Mouse (Mus musculus): ENCODE data around the gene Rnf20. TPM values are rescaled to one million over a fixed set of nuclear protein-coding genes. Genes with fewer than 3 reads are reported as not detected.

Gene Rnf20
- polyA plus RNA-seq, 2 experiments, result 54.3 to 54.5 TPM

DNA sequence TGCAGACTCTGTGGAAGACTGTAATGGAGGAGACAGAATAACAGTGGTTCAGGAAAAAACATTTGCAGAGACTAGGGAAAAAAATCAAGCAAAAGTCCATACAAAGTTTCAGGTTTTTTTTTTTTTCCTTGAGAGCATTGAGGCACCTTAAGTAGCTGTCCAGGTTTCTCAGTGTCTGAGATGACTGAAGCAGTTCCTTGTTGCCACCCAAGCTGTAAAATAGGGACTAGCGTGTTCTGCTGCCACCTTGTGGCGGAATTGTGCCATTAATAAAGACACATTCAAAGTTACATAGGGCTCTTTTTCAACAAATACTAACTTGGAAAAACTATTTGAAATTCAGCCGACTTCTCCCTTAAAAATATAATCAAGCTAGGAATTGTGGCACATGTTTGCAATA is 4.8 kb upstream of the Rnf20 start:
- Histone ChIP-seq H3K27me3 (ENCODE audit: control insufficient read depth, insufficient read depth, low read length) (no peaks in the 10 kb centered on the region), H3K4me3 (replicated peaks; ENCODE audit: low read length) (no peak overlapping the region), H3K4me1 (ENCODE audit: control insufficient read depth, insufficient read depth, low read length) (0 out of 2 replicates have a peak, but pooled peaks cover 2% of the 10 kb centered on the region), H3K4me2 (replicated peaks; ENCODE audit: low read depth, low read length, severe bottlenecking) (no peak overlapping the region), H3K9me3 (ENCODE audit: control insufficient read depth, low read length) (no peaks in the 10 kb centered on the region), H3K36me3 (ENCODE audit: control insufficient read depth, insufficient read depth, low read length) (no peaks in the 10 kb centered on the region), H3K9ac (ENCODE audit: low read depth, low read length, severe bottlenecking) (no peak overlapping the region), H3K27ac (replicated peaks; ENCODE audit: low read depth, low read length) (no peak overlapping the region)
- DNase-seq (ENCODE audit: low spot score) (peak; percentile 79), ATAC-seq (ENCODE audit: low FRiP score, low read depth) (no peak)
- WGBS, result 3% methylated on average over 3 of the region's 3 CpGs
- TF ChIP-seq POLR2A (IDR thresholded peaks at IDR 0.05; ENCODE audit: borderline replicate concordance, extremely low read depth, insufficient read depth, insufficient read length), result no peak

GRCm38 (mm10) chr4:49628941-49629340 is 2.9 kb upstream of the Rnf20 start:
- H3K4me2 ChIP-seq (replicated peaks; ENCODE audit: low read depth, low read length, severe bottlenecking), result no peak overlapping the region
- H3K36me3 ChIP-seq (ENCODE audit: control insufficient read depth, insufficient read depth, low read length), result no peaks in the 10 kb centered on the region; the same call in 1 of the 2 replicates
- H3K4me1 ChIP-seq (ENCODE audit: control insufficient read depth, insufficient read depth, low read length), result peaks cover 6% of the 10 kb centered on the region; the same call in 1 of the 2 replicates
- 75% methylated on average over 5 of the region's 5 CpGs for WGBS
- no peak overlapping the region for H3K4me3 ChIP-seq (replicated peaks; ENCODE audit: low read length)
- no peak for ATAC-seq (ENCODE audit: low FRiP score, low read depth)
- TF ChIP-seq POLR2A (IDR thresholded peaks at IDR 0.05; ENCODE audit: borderline replicate concordance, extremely low read depth, insufficient read depth, insufficient read length), result no peak
- no peak for DNase-seq (ENCODE audit: low spot score)
- no peak overlapping the region for H3K27ac ChIP-seq (replicated peaks; ENCODE audit: low read depth, low read length)
- H3K9ac ChIP-seq (ENCODE audit: low read depth, low read length, severe bottlenecking), result no peak overlapping the region
- H3K27me3 ChIP-seq (ENCODE audit: control insufficient read depth, insufficient read depth, low read length), result no peaks in the 10 kb centered on the region
- no peaks in the 10 kb centered on the region for H3K9me3 ChIP-seq (ENCODE audit: control insufficient read depth, low read length)

GRCm38 (mm10) chr4:49632139-49632481 is 304 bp downstream of the Rnf20 start:
- Histone ChIP-seq H3K36me3 (ENCODE audit: control insufficient read depth, insufficient read depth, low read length) (peaks cover 28% of the 10 kb centered on the region), H3K27ac (replicated peaks; ENCODE audit: low read depth, low read length) (peak overlapping the region; percentile 86), H3K27me3 (ENCODE audit: control insufficient read depth, insufficient read depth, low read length) (no peaks in the 10 kb centered on the region), H3K4me1 (ENCODE audit: control insufficient read depth, insufficient read depth, low read length) (peaks cover 6% of the 10 kb centered on the region; the same call in 1 of the 2 replicates), H3K9ac (ENCODE audit: low read depth, low read length, severe bottlenecking) (peak overlapping the region; percentile 76), H3K4me3 (replicated peaks; ENCODE audit: low read length) (peak overlapping the region; percentile 63), H3K4me2 (replicated peaks; ENCODE audit: low read depth, low read length, severe bottlenecking) (peak overlapping the region; percentile 54), H3K9me3 (ENCODE audit: control insufficient read depth, low read length) (no peaks in the 10 kb centered on the region)
- no peak for TF ChIP-seq POLR2A (IDR thresholded peaks at IDR 0.05; ENCODE audit: borderline replicate concordance, extremely low read depth, insufficient read depth, insufficient read length)
- peak; percentile 58 for ATAC-seq (ENCODE audit: low FRiP score, low read depth)
- WGBS, result under 1% methylated on average over 30 of the region's 30 CpGs
- DNase-seq (ENCODE audit: low spot score), result no peak

DNA sequence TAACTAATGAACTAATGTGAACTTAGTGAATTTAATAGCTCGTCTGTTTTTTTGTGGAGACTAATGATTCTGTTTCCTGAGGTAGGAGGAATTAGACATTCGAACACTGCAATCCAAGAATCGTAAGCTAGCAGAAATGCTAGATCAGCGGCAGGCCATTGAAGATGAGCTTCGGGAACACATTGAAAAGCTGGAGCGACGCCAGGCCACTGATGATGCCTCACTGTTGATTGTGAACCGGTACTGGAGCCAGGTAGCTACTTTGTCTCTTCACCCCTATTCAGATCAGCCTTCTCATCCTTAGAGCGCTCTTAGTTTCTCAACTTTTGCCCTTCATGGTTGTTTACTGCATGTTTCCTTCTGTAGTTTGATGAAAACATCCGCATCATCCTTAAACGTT is 6.0 kb downstream of the Rnf20 start:
- H3K36me3 ChIP-seq (ENCODE audit: control insufficient read depth, insufficient read depth, low read length), result peaks cover 71% of the 10 kb centered on the region
- WGBS, result 92% methylated on average over 11 of the region's 11 CpGs
- no peak for DNase-seq (ENCODE audit: low spot score)

GRCm38 (mm10) chr4:49639913-49640312 is 8.1 kb downstream of the Rnf20 start:
- H3K36me3 ChIP-seq (ENCODE audit: control insufficient read depth, insufficient read depth, low read length), result peaks cover 82% of the 10 kb centered on the region
- ATAC-seq (ENCODE audit: low FRiP score, low read depth) (no peak), DNase-seq (ENCODE audit: low spot score) (no peak)
- H3K9ac ChIP-seq (ENCODE audit: low read depth, low read length, severe bottlenecking), result no peak overlapping the region
- no peaks in the 10 kb centered on the region for H3K9me3 ChIP-seq (ENCODE audit: control insufficient read depth, low read length)
- no peaks in the 10 kb centered on the region for H3K4me1 ChIP-seq (ENCODE audit: control insufficient read depth, insufficient read depth, low read length)
- no peak overlapping the region for H3K27ac ChIP-seq (replicated peaks; ENCODE audit: low read depth, low read length)
- no peak for TF ChIP-seq POLR2A (IDR thresholded peaks at IDR 0.05; ENCODE audit: borderline replicate concordance, extremely low read depth, insufficient read depth, insufficient read length)
- H3K27me3 ChIP-seq (ENCODE audit: control insufficient read depth, insufficient read depth, low read length), result no peaks in the 10 kb centered on the region
- H3K4me3 ChIP-seq (replicated peaks; ENCODE audit: low read length), result no peak overlapping the region
- H3K4me2 ChIP-seq (replicated peaks; ENCODE audit: low read depth, low read length, severe bottlenecking), result no peak overlapping the region
- 74% methylated on average over 2 of the region's 2 CpGs for WGBS

More for the DNA sequence above, 6.0 kb downstream of the Rnf20 start:
- Histone ChIP-seq H3K4me2 (replicated peaks; ENCODE audit: low read depth, low read length, severe bottlenecking) (no peak overlapping the region), H3K27me3 (ENCODE audit: control insufficient read depth, insufficient read depth, low read length) (no peaks in the 10 kb centered on the region), H3K9ac (ENCODE audit: low read depth, low read length, severe bottlenecking) (no peak overlapping the region), H3K27ac (replicated peaks; ENCODE audit: low read depth, low read length) (no peak overlapping the region), H3K4me3 (replicated peaks; ENCODE audit: low read length) (no peak overlapping the region), H3K9me3 (ENCODE audit: control insufficient read depth, low read length) (no peaks in the 10 kb centered on the region), H3K4me1 (ENCODE audit: control insufficient read depth, insufficient read depth, low read length) (peaks cover 4% of the 10 kb centered on the region; the same call in 1 of the 2 replicates)
- ATAC-seq (ENCODE audit: low FRiP score, low read depth), result no peak
- no peak for TF ChIP-seq POLR2A (IDR thresholded peaks at IDR 0.05; ENCODE audit: borderline replicate concordance, extremely low read depth, insufficient read depth, insufficient read length)

DNA sequence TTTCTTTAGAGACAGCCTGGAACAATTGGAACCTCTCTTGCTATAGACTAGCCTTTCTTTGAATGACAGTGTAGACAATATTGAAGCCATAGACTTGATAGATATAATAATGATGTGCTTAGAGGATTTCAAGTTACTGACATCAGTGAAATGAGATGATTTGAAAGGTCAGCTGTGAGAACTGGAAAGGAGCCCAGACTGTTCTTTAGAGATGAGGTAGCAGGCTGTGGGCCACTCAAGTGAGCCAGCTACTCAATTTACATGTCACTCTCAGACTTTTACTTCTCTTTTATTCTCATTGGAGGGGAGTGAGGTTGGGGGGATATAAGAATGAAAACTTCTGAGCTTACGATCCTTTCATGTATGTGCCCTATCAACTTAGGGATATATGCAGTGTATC is 27.6 kb downstream of the Rnf20 start:
- no peaks in the 10 kb centered on the region for H3K4me1 ChIP-seq (ENCODE audit: control insufficient read depth, insufficient read depth, low read length)
- H3K4me3 ChIP-seq (replicated peaks; ENCODE audit: low read length), result no peak overlapping the region
- H3K4me2 ChIP-seq (replicated peaks; ENCODE audit: low read depth, low read length, severe bottlenecking), result no peak overlapping the region
- H3K9ac ChIP-seq (ENCODE audit: low read depth, low read length, severe bottlenecking), result no peak overlapping the region
- no peak overlapping the region for H3K27ac ChIP-seq (replicated peaks; ENCODE audit: low read depth, low read length)
- no peaks in the 10 kb centered on the region for H3K27me3 ChIP-seq (ENCODE audit: control insufficient read depth, insufficient read depth, low read length)
- ATAC-seq (ENCODE audit: low FRiP score, low read depth) (no peak), DNase-seq (ENCODE audit: low spot score) (peak; percentile 21)
- no peak for TF ChIP-seq POLR2A (IDR thresholded peaks at IDR 0.05; ENCODE audit: borderline replicate concordance, extremely low read depth, insufficient read depth, insufficient read length)
- 100% methylated on average over 1 of the region's 1 CpGs for WGBS
- no peaks in the 10 kb centered on the region for H3K9me3 ChIP-seq (ENCODE audit: control insufficient read depth, low read length)
- H3K36me3 ChIP-seq (ENCODE audit: control insufficient read depth, insufficient read depth, low read length), result peaks cover 55% of the 10 kb centered on the region

All from limb, embryonic 14.5 days (tissue).